Mouse (Mus musculus) heart, adult 2 months (tissue): ENCODE measurements around the gene Rhox4g. TPM values are rescaled to one million over a fixed set of nuclear protein-coding genes. Genes with fewer than 3 reads are reported as not detected.
"Not testable (repeated sequence)": the region's sequence is repeated elsewhere in the genome, so short reads cannot be mapped to it uniquely, and the experiment has no call there.

ENCODE experiments used
- DNase-seq, 2 experiments: peaks; one replicate each; pipeline ENCODE4 v3.0.0; 2021
- H3K27ac ChIP-seq: fragments of 200-600 bp; 2 replicates; pipeline ENCODE4 v1.8.1; 2022
- H3K27me3 ChIP-seq: fragments of 200-500 bp; 2 replicates; pipeline ENCODE4 v1.6.1; 2012; ENCODE audit warnings: mild to moderate bottlenecking, low read length, inconsistent platforms, mixed read lengths; ENCODE audit not compliant: control insufficient read depth, insufficient read depth
- H3K36me3 ChIP-seq: fragments of 200-500 bp; 2 replicates; pipeline ENCODE4 v1.6.1; 2012; ENCODE audit warnings: low read length, inconsistent platforms; ENCODE audit not compliant: control insufficient read depth, insufficient read depth
- H3K4me1 ChIP-seq: fragments of 200-500 bp; 2 replicates; pipeline ENCODE4 v1.6.1; 2011; ENCODE audit warnings: low read length; ENCODE audit not compliant: control insufficient read depth, insufficient read depth
- H3K4me3 ChIP-seq: fragments of 200-600 bp; 2 replicates; pipeline ENCODE4 v1.8.1; 2022
- H3K79me2 ChIP-seq: fragments of 200-500 bp; replicated peaks from 2 replicates; pipeline ENCODE4 v1.6.1; 2012; ENCODE audit warnings: mild to moderate bottlenecking, inconsistent platforms, low read length, moderate library complexity, mixed read lengths; ENCODE audit not compliant: control insufficient read depth, insufficient read depth
- H3K9ac ChIP-seq: fragments of 200-500 bp; 2 replicates; pipeline ENCODE4 v1.6.1; 2012; ENCODE audit warnings: low read depth, mild to moderate bottlenecking, control low read depth, inconsistent platforms, low read length, mixed read lengths
- CTCF ChIP-seq: fragments of 200-600 bp; IDR thresholded peaks from 2 replicates; pipeline ENCODE4 v1.8.1; 2022; ENCODE audit warnings: antibody characterized with exemption, mild to moderate bottlenecking, moderate library complexity
- EP300 ChIP-seq: fragments of 200-500 bp; IDR thresholded peaks from 2 replicates; pipeline ENCODE4 v1.6.1; 2011; ENCODE audit warnings: low read depth, low read length, control low read depth; ENCODE audit not compliant: insufficient read depth
- POLR2A ChIP-seq: fragments of 200-500 bp; IDR thresholded peaks from 2 replicates; pipeline ENCODE4 v1.6.1; 2011; ENCODE audit warnings: mild to moderate bottlenecking, low read depth, low read length, control low read depth; ENCODE audit not compliant: insufficient read depth
- WGBS: fragments of 180-500 bp; shearing (Covaris S2); methylation state at CpG from one replicate; pipeline ENCODE4 v1.1.7; 2018; 5-methylcytosine and 5-hydroxymethylcytosine counted together
- intact Hi-C: fragments of 180-260 bp; cut with DNase I; formaldehyde crosslinking; loops from one replicate; pipeline ENCODE4 v1.15.1; 2025
- long read RNA-seq: library from polyadenylated mRNA; stranded (forward); transcript quantifications from one replicate; pipeline ENCODE4 v2.0.0, GENCODE M21; 2021
- polyA plus RNA-seq: library from polyadenylated mRNA; depleted of rRNA; stranded (reverse); fragments of >200 nt; gene quantifications from 2 replicates; pipeline ENCODE4 v1.2.3, GENCODE M21; 2012; rRNA removed
- total RNA-seq, 2 experiments: library from RNA; stranded (reverse); gene quantifications; 2 replicates each; pipeline ENCODE4 v1.2.3; 2021

The Rhox4g gene
- not detected for total RNA-seq
- polyA plus RNA-seq, result not detected in 2 replicates
- long read RNA-seq, result 0 reads

DNA sequence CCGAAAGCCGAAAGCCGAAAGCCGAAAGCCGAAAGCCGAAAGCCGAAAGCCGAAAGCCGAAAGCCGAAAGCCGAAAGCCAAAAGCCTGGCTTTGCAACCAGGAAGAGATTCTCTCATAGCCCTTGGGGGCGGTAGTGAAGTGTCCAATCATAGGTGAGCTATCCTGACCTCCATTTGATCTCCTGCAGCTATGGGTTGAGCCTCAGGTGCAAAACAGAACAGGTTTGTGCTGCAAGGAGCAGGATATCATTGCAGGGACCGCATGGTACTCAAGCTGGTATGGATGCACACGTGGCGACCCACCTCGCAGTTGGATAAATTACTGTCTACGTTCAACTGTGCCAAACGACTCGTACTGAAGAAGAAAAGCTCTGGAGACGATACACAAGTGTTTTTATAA, at the start of gene Rhox4g:
Gene Rhox4g (minus strand): TSS at position 101 of the 400 bp plus-strand sequence.
- WGBS, result 89% methylated on average over 19 of the region's 20 CpGs
- H3K9ac ChIP-seq, H3K27me3 ChIP-seq, H3K4me3 ChIP-seq, H3K27ac ChIP-seq, H3K36me3 ChIP-seq, DNase-seq, H3K4me1 ChIP-seq, intact Hi-C loops, H3K79me2 ChIP-seq: not testable (repeated sequence)

DNA sequence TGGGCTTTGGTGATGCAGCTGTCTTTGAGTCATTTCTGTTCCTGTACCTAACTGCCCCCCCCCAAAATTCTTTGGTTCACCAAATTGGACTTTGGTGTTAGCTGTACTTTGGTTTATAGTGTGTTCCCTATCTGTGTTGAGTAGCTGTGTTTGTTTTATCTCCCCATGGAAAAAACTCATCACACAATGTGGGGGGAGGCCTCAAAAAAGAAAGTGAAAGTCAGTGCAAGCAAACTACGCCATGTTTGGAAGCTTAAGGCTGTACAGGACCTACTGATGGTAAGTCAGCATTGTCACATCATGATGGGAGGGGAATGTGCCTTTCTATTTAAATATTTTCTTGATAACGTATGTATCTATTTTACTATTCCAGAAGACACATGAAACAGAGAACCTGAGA, 41.1 kb upstream of the Rhox4g start:
- Histone ChIP-seq H3K4me3 (no peak overlapping the region), H3K27me3 (no peaks in the 10 kb centered on the region), H3K79me2 (no peaks in the 10 kb centered on the region), H3K27ac (no peak overlapping the region), H3K4me1 (no peaks in the 10 kb centered on the region), H3K9ac (no peak overlapping the region), H3K36me3 (no peaks in the 10 kb centered on the region)
- TF ChIP-seq CTCF (no peak), POLR2A (no peak), EP300 (no peak)
- no peak for DNase-seq
- WGBS, result 69% methylated on average over 2 of the region's 2 CpGs
- intact Hi-C loops, result no loop called here

DNA sequence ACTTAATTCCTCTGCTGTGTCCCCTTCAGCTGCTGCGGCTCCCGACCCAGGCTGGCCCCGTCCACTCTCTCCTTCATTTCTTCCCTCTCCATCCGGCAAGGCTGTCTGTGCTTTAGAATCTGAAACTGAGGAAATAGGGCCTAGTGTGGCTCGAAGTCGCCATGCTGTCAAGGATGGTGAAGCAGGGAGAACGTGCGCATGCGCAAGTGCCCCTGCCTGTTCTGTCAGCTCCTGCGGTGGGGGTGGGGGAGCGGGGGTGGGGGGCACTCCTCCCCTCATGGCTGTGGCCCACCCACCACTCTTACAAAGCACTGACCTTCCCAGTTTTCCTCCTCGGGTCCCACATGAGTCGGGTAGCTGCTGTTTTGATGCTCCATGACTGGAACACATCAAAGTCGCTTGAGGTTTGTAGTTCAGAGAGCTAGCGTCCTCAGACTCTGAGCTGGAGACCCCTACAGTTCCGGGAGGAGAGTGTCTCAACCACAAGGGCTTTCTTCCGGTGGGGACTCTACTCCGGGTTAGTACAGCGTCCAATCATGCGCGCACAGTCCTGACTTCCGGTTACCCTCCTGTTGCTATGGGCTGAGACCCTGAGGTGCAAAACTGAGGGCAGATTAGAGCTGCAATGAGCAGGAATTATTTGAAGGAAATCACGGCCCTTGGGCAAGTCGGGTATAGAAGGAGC, 32.0 kb upstream of the Rhox4g start:
- no peak for DNase-seq
- H3K27ac ChIP-seq, result no peak overlapping the region
- H3K36me3 ChIP-seq, result no peaks in the 10 kb centered on the region
- H3K4me3 ChIP-seq, result no peak overlapping the region
- 88% methylated on average over 24 of the region's 24 CpGs for WGBS
- H3K79me2 ChIP-seq, result no peaks in the 10 kb centered on the region
- intact Hi-C loops, result no loop called here
- no peaks in the 10 kb centered on the region for H3K4me1 ChIP-seq
- TF ChIP-seq POLR2A, result no peak
- H3K9ac ChIP-seq, result no peak overlapping the region
- H3K27me3 ChIP-seq, result no peaks in the 10 kb centered on the region

DNA sequence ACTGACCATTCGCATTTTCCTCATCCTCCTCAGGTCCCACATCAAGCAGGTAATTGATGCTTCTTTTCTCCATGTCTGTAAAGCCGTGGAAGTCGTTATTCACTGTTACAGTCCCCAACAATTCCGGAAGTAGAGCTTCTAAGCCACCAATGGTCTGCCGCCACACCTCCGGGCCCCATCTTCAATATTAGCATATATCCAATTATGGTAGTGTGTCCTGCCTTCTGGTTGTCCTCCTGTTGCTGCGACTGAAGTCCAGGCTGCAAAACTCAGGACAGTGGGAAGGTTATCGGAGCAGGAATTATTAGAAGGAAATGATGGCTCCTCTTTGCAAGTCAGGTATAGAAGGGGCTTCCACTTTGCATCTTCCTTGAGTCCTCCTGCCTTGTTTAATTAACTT, 22.1 kb upstream of the Rhox4g start, which contains the start of gene Rhox2h:
Gene Rhox2h (minus strand): TSS at position 101 of the 400 bp plus-strand sequence.
- H3K9ac ChIP-seq, H3K79me2 ChIP-seq, H3K27ac ChIP-seq, H3K36me3 ChIP-seq, DNase-seq, H3K4me1 ChIP-seq, H3K4me3 ChIP-seq, intact Hi-C loops, H3K27me3 ChIP-seq: not testable (repeated sequence)
- 85% methylated on average over 8 of the region's 8 CpGs for WGBS

DNA sequence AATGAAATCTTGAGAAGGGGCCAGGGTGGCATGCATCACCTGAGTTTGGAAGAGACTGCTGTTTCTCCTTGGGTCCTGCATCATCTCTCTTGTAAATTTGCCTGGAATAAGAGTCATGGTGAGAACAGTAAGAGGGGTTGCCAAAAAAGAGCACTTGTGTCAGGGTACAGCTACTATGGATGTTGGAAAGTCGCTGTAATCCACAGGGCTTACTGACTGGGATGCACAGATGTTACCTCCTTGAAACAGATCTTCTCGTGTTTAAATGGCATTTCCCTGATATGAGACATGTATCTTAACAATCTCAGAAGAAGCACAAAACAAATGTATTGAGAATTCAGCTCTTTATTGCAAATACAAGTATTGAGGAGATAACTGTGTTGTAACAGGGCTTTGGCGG, 17.5 kb upstream of the Rhox4g start, which contains the start of gene Rhox3h:
Gene Rhox3h (minus strand): TSS at position 101 of the 400 bp plus-strand sequence.
- 82% methylated on average over 1 of the region's 3 CpGs for WGBS
- H3K79me2 ChIP-seq, H3K36me3 ChIP-seq, H3K4me1 ChIP-seq, H3K9ac ChIP-seq, DNase-seq, intact Hi-C loops, H3K27ac ChIP-seq, H3K4me3 ChIP-seq, H3K27me3 ChIP-seq: not testable (repeated sequence)

DNA sequence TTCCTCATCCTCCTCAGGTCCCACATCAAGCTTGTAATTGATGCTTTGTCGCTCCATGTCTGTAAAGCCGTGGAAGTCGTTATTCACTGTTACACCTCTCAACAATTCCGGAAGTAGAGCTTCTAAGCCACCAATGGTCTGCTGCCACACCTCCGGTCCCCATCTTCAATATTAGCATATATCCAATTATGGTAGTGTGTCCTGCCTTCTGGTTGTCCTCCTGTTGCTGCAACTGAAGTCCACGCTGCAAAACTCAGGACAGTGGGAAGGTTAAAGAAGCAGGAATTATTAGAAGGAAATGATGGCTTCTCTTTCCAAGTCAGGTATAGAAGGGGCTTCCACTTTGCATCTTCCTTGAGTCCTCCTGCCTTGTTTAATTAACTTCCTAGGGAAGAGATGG, 7.8 kb downstream of the Rhox4g start, which contains the start of gene Rhox2g:
Gene Rhox2g (minus strand): TSS at position 101 of the 400 bp plus-strand sequence.
- DNase-seq, H3K27ac ChIP-seq, H3K27me3 ChIP-seq, H3K79me2 ChIP-seq, intact Hi-C loops, H3K36me3 ChIP-seq, H3K4me3 ChIP-seq, H3K9ac ChIP-seq, H3K4me1 ChIP-seq: not testable (repeated sequence)
- 88% methylated on average over 6 of the region's 6 CpGs for WGBS

DNA sequence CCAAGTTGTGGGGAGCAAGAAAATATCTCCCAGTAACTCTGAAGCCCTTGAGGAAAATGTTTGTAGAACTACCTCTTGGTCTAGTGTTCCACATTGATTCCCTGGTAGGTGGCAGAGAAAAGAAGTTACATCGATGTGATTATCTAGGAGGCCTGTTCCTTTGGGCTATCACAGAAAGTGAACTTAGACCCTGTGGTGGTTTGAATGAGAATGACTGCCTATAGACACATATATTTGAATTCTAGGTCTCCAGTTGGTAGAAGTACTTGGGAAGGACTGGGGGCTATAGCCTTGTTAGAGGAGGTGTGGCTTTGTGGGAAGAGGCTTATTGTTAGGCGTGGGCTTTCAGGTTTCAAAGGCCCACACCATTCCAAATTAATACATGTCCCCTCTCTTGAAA, 22.6 kb downstream of the Rhox4g start, which contains the start of gene Rhox3g:
Gene Rhox3g (minus strand): TSS at position 101 of the 400 bp plus-strand sequence.
- DNase-seq, H3K36me3 ChIP-seq, H3K79me2 ChIP-seq, H3K27me3 ChIP-seq, H3K27ac ChIP-seq, H3K4me1 ChIP-seq, H3K4me3 ChIP-seq, H3K9ac ChIP-seq, intact Hi-C loops: not testable (repeated sequence)
- WGBS, result 81% methylated on average over 2 of the region's 2 CpGs

DNA sequence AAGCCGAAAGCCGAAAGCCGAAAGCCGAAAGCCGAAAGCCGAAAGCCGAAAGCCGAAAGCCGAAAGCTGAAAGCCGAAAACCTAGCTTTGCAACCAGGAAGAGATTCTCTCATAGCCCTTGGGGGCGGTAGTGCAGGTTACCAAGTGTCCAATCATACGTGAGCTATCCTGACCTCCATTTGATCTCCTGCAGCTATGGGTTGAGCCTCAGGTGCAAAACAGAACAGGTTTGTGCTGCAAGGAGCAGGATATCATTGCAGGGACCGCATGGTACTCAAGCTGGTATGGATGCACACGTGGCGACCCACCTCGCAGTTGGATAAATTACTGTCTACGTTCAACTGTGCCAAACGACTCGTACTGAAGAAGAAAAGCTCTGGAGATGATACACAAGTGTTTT, 43.5 kb downstream of the Rhox4g start, which contains the start of gene Rhox4f:
Gene Rhox4f (minus strand): TSS at position 101 of the 400 bp plus-strand sequence.
- H3K27ac ChIP-seq, H3K9ac ChIP-seq, DNase-seq, H3K79me2 ChIP-seq, H3K36me3 ChIP-seq, H3K27me3 ChIP-seq, H3K4me1 ChIP-seq, intact Hi-C loops, H3K4me3 ChIP-seq: not testable (repeated sequence)
- 89% methylated on average over 17 of the region's 19 CpGs for WGBS
